Comparison of ENCODE assay signal across 8 mouse cellular contexts in genomic region chr11:119304904-119305712, GRCm38 (mm10). TPM values are rescaled to one million over a fixed set of nuclear protein-coding genes. Genes with fewer than 3 reads are reported as not detected.
DNase-seq lines count a peak whose midpoint lies in the region; ATAC-seq and TF ChIP-seq lines count a peak whose summit lies in the region.

No protein-coding gene starts in this region.

- TF ChIP-seq POLR2A in heart, adult 2 months (IDR thresholded peaks at IDR 0.05; ENCODE audit: insufficient read depth, low read depth, low read length) = no peak
- no peak for TF ChIP-seq POLR2A in embryonic fibroblast, embryonic 13.5 days (IDR thresholded peaks at IDR 0.05; ENCODE audit: low read depth, low read length)

- no peaks in the 10 kb centered on the region for H3K27me3 ChIP-seq in heart, adult 2 months (ENCODE audit: control insufficient read depth, insufficient read depth, low read length)
- peaks cover 12% of the 10 kb centered on the region; the same call in 1 of the 2 replicates for H3K27me3 ChIP-seq in heart, embryonic 11.5 days (ENCODE audit: control insufficient read depth, insufficient read depth, low read length)
- H3K27me3 ChIP-seq in midbrain, embryonic 14.5 days (ENCODE audit: control insufficient read depth, insufficient read depth, low read length) = no peaks in the 10 kb centered on the region

- intact Hi-C loops in heart, adult 2 months (cut with DNase I) = no loop called here

- H3K79me2 ChIP-seq in heart, adult 2 months (replicated peaks; ENCODE audit: control insufficient read depth, insufficient read depth, low read length) = no peaks in the 10 kb centered on the region

- 0 out of 2 replicates have a peak, but pooled peaks have one; percentile 17 for TF ChIP-seq EP300 in heart, adult 2 months (IDR thresholded peaks at IDR 0.05; ENCODE audit: insufficient read depth, low read depth, low read length)

- TF ChIP-seq CTCF in heart, adult 2 months (IDR thresholded peaks at IDR 0.05) = peak; percentile 72
- TF ChIP-seq CTCF in embryonic fibroblast, embryonic 13.5 days (IDR thresholded peaks at IDR 0.05; ENCODE audit: borderline replicate concordance, insufficient read depth, low read length) = peak; percentile 68

- no peaks in the 10 kb centered on the region for H3K9me3 ChIP-seq in heart, embryonic 11.5 days (replicated peaks; ENCODE audit: control insufficient read depth, low read length)
- H3K9me3 ChIP-seq in midbrain, embryonic 14.5 days (ENCODE audit: control insufficient read depth, low read length) = no peaks in the 10 kb centered on the region

- H3K4me3 ChIP-seq in heart, adult 2 months = no peak overlapping the region
- H3K4me3 ChIP-seq in heart, embryonic 11.5 days (ENCODE audit: low read depth, low read length) = no peak overlapping the region
- no peak overlapping the region for H3K4me3 ChIP-seq in embryonic fibroblast, embryonic 13.5 days (ENCODE audit: insufficient read depth, low read length)
- no peak overlapping the region for H3K4me3 ChIP-seq in midbrain, embryonic 14.5 days (replicated peaks; ENCODE audit: low read depth, low read length)

- WGBS in heart, adult 2 months = 44% methylated on average over 16 of the region's 16 CpGs
- WGBS in heart, embryonic 11.5 days (ENCODE audit: insufficient replicate concordance) = 36% methylated on average over 16 of the region's 16 CpGs
- WGBS in midbrain, embryonic 14.5 days = 45% methylated on average over 16 of the region's 16 CpGs

- peak; percentile 25 to 41 for DNase-seq in heart, adult 2 months
- DNase-seq in B cell, adult 2 months = peak; percentile 64 to 69
- peak; percentile 88 for DNase-seq in ZHBTc4 (ENCODE audit: low read depth, low spot score)
- peak; percentile 47 for DNase-seq in kidney, adult 9 months
- peak; percentile 81 for DNase-seq in midbrain, embryonic 14.5 days
- peak; percentile 47 for DNase-seq in yolk sac, embryonic 10.5 days (ENCODE audit: low spot score)

- no peak overlapping the region for H3K9ac ChIP-seq in heart, adult 2 months (ENCODE audit: low read depth, low read length)
- no peak overlapping the region for H3K9ac ChIP-seq in heart, embryonic 11.5 days (ENCODE audit: low read depth, low read length)
- no peak overlapping the region for H3K9ac ChIP-seq in midbrain, embryonic 14.5 days (replicated peaks; ENCODE audit: low read length)

- ATAC-seq in heart, embryonic 11.5 days (replicated peaks; ENCODE audit: insufficient number of reproducible peaks, low FRiP score, low TSS enrichment) = no peak
- no peak for ATAC-seq in midbrain, embryonic 14.5 days (ENCODE audit: low FRiP score, low TSS enrichment)

- no peaks in the 10 kb centered on the region for H3K36me3 ChIP-seq in heart, adult 2 months (ENCODE audit: control insufficient read depth, insufficient read depth, low read length)
- H3K36me3 ChIP-seq in heart, embryonic 11.5 days (ENCODE audit: control insufficient read depth, insufficient read depth, low read length) = no peaks in the 10 kb centered on the region
- H3K36me3 ChIP-seq in midbrain, embryonic 14.5 days (ENCODE audit: control insufficient read depth, insufficient read depth, low read length) = no peaks in the 10 kb centered on the region

- no peaks in the 10 kb centered on the region for H3K4me1 ChIP-seq in heart, adult 2 months (ENCODE audit: control insufficient read depth, insufficient read depth, low read length)
- peaks cover 18% of the 10 kb centered on the region for H3K4me1 ChIP-seq in heart, embryonic 11.5 days (ENCODE audit: control insufficient read depth, insufficient read depth, low read length)
- H3K4me1 ChIP-seq in embryonic fibroblast, embryonic 13.5 days (ENCODE audit: control insufficient read depth, insufficient read depth, low read length) = 0 out of 2 replicates have a peak, but pooled peaks cover 2% of the 10 kb centered on the region
- peaks cover 6% of the 10 kb centered on the region; the same call in 1 of the 2 replicates for H3K4me1 ChIP-seq in midbrain, embryonic 14.5 days (ENCODE audit: control insufficient read depth, insufficient read depth, low read length)

- H3K4me2 ChIP-seq in heart, embryonic 11.5 days = no peak overlapping the region
- H3K4me2 ChIP-seq in midbrain, embryonic 14.5 days (ENCODE audit: low read length) = no peak overlapping the region

- no peak overlapping the region for H3K27ac ChIP-seq in heart, adult 2 months
- no peak overlapping the region for H3K27ac ChIP-seq in heart, embryonic 11.5 days (ENCODE audit: low read depth, low read length)
- H3K27ac ChIP-seq in embryonic fibroblast, embryonic 13.5 days (ENCODE audit: insufficient read depth, low read length) = no peak overlapping the region
- H3K27ac ChIP-seq in midbrain, embryonic 14.5 days (replicated peaks; ENCODE audit: low read depth, low read length) = no peak overlapping the region

RNA-seq across cellular contexts. Expression of gene Card14, which starts 2.5 kb away (rescaled TPM):
- under 1 TPM in 1 of 2 experiments, not detected in 1; 0.11 TPM for total RNA-seq in heart, adult 2 months (2021)
- 0.12 and 0.33 TPM in 2 replicates for polyA plus RNA-seq in heart, adult 2 months (2012; rRNA removed)
- polyA plus RNA-seq in heart, embryonic 11.5 days (2014; fragmentation: Nextera tagmentation; extraction: Ambion mirVana) = 0.14 and 0.38 TPM in 2 replicates
- polyA plus RNA-seq in embryonic fibroblast, embryonic 13.5 days (2011; ENCODE audit: insufficient read length, low read depth, missing spikeins) = not detected in 2 replicates
- 0.11 and 0.16 TPM in 2 replicates for polyA plus RNA-seq in midbrain, embryonic 14.5 days (2014; fragmentation: Nextera tagmentation; extraction: Ambion mirVana)

RNA-seq across cellular contexts. Expression of gene Eif4a3, which starts 5.2 kb away (rescaled TPM):
- 10 to 100 TPM; 60.5 to 67.3 TPM for total RNA-seq in heart, adult 2 months (2021)
- 59.9 and 95.2 TPM in 2 replicates for polyA plus RNA-seq in heart, adult 2 months (2012; rRNA removed)
- 313 and 316 TPM in 2 replicates for polyA plus RNA-seq in heart, embryonic 11.5 days (2014; fragmentation: Nextera tagmentation; extraction: Ambion mirVana)
- polyA plus RNA-seq in embryonic fibroblast, embryonic 13.5 days (2011; ENCODE audit: insufficient read length, low read depth, missing spikeins) = 144 and 153 TPM in 2 replicates
- polyA plus RNA-seq in midbrain, embryonic 14.5 days (2014; fragmentation: Nextera tagmentation; extraction: Ambion mirVana) = 257 and 264 TPM in 2 replicates

RNA-seq across cellular contexts. Expression of gene Gaa, which starts 37.4 kb away (rescaled TPM):
- total RNA-seq in heart, adult 2 months (2021) = 100 to 1,000 TPM in 1 of 2 experiments, 10 to 100 TPM in 1; 89.3 to 102 TPM
- 165 and 186 TPM in 2 replicates for polyA plus RNA-seq in heart, adult 2 months (2012; rRNA removed)
- polyA plus RNA-seq in heart, embryonic 11.5 days (2014; fragmentation: Nextera tagmentation; extraction: Ambion mirVana) = 49.6 and 62.9 TPM in 2 replicates
- polyA plus RNA-seq in embryonic fibroblast, embryonic 13.5 days (2011; ENCODE audit: insufficient read length, low read depth, missing spikeins) = 131 TPM in 2 replicates
- 58.6 and 67.2 TPM in 2 replicates for polyA plus RNA-seq in midbrain, embryonic 14.5 days (2014; fragmentation: Nextera tagmentation; extraction: Ambion mirVana)

RNA-seq across cellular contexts. Expression of gene Sgsh, which starts 50.2 kb away (rescaled TPM):
- 1 to 10 TPM; 5.5 to 5.7 TPM for total RNA-seq in heart, adult 2 months (2021)
- 10.6 and 11.1 TPM in 2 replicates for polyA plus RNA-seq in heart, adult 2 months (2012; rRNA removed)
- 6.1 and 6.5 TPM in 2 replicates for polyA plus RNA-seq in heart, embryonic 11.5 days (2014; fragmentation: Nextera tagmentation; extraction: Ambion mirVana)
- 16.1 and 17.3 TPM in 2 replicates for polyA plus RNA-seq in embryonic fibroblast, embryonic 13.5 days (2011; ENCODE audit: insufficient read length, low read depth, missing spikeins)
- polyA plus RNA-seq in midbrain, embryonic 14.5 days (2014; fragmentation: Nextera tagmentation; extraction: Ambion mirVana) = 5.3 and 6.1 TPM in 2 replicates

RNA-seq across cellular contexts. Expression of gene Slc26a11, which starts 50.2 kb away (rescaled TPM):
- total RNA-seq in heart, adult 2 months (2021) = 1 to 10 TPM; 2.0 to 2.2 TPM
- 7.8 and 9.9 TPM in 2 replicates for polyA plus RNA-seq in heart, adult 2 months (2012; rRNA removed)
- 9.4 and 10.2 TPM in 2 replicates for polyA plus RNA-seq in heart, embryonic 11.5 days (2014; fragmentation: Nextera tagmentation; extraction: Ambion mirVana)
- polyA plus RNA-seq in embryonic fibroblast, embryonic 13.5 days (2011; ENCODE audit: insufficient read length, low read depth, missing spikeins) = 9.0 and 10.8 TPM in 2 replicates
- 3.9 and 5.0 TPM in 2 replicates for polyA plus RNA-seq in midbrain, embryonic 14.5 days (2014; fragmentation: Nextera tagmentation; extraction: Ambion mirVana)

Comparison
In these comparisons a context has a peak if more than half of its experiments do, and no peak if none do; other contexts are left out.
1. DNase-seq: peak in every context shown above with its lines; median percentile 88 in ZHBTc4; 81 in midbrain, embryonic 14.5 days; 66 in B cell, adult 2 months; 47 in kidney, adult 9 months; 47 in yolk sac, embryonic 10.5 days; 33 in heart, adult 2 months.